Mouse (Mus musculus) urinary bladder, postnatal 14 days (tissue): ENCODE data around the gene Atp10a.
"Not testable (repeated sequence)": the region's sequence is repeated elsewhere in the genome, so short reads cannot be mapped to it uniquely, and the experiment has no call there.

Experiments used
- DNase-seq: peaks from one replicate; pipeline ENCODE4 v3.0.0; 2021; ENCODE audit warnings: low spot score

Gene Atp10a

DNA sequence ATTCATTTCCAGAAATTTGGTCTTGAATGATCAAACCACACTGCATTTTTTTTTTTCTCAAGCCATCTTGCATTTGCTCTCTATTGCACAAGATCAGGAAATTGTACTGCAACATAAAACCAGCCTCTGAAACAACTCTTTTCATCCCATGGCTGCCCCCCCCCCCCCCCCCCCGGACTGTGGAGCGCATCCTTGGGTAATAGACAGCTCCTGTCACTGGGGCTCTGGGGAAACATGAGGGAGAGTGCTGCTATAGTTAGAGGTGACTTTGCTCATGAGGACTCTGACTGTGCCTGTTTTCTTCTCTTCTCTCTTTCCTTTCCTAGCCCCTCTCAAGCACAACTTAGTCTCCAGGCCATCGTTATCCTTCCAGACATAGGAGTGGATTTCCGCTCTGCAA, 131.6 kb downstream of the Atp10a start:
- no peak for DNase-seq

GRCm38 (mm10) chr7:58788424-58789261, 132.7 kb downstream of the Atp10a start:
- no peak for DNase-seq

DNA sequence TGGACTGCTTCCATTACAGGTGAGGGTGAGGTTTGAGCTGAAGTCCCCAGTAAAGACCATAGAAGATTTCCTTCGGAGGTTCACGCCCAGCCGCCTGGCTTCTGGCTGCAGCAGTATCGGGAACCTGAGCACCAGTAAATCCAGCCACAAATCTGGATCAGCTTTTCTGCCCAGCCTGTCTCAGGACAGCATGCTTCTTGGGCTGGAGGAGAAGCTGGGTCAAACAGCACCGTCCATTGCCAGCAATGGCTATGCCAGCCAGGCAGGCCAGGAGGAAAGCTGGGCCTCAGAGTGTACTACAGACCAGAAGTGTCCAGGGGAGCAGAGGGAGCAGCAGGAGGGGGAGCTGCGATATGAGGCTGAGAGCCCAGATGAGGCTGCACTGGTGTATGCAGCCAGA, 141.3 kb downstream of the Atp10a start:
- DNase-seq, result no peak

DNA sequence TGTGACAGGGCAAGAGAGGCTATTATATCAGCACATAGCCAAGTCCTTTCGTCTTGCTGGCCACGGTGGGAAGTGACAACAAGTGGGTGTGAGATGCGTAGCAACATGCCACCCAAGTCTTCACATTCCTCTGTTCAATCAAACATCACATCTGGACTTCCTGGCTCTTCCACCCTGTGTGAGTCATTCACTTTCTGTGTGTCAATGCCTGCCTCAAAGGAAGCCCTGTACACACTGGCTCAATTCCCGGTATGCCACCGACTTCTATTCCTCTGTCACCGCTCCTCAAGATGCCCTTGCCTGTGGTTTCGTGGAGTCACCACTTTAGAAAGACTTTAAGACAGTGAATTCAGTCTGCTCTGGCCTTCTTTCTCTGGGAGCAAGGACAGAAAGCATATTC, 144.9 kb downstream of the Atp10a start:
- DNase-seq, result peak; percentile 28

DNA sequence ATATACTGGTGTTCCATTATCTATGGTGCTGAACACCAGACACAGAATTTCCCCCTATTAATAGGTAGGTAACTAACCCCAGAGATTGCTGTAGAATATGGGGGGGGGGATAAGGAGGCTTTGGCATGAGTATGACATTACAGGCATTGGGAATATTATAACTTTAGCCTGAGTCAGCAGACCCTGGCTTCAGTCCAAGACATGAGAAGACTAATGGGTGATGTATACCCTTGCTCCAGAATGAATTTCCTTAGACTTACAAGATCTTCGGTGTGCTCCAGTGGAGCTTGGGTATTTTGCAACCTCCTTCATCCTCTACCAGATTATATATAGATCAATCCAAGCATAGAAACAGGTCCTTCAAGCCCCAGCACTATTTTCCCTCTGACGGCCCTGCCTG, 145.8 kb downstream of the Atp10a start:
- no peak for DNase-seq

DNA sequence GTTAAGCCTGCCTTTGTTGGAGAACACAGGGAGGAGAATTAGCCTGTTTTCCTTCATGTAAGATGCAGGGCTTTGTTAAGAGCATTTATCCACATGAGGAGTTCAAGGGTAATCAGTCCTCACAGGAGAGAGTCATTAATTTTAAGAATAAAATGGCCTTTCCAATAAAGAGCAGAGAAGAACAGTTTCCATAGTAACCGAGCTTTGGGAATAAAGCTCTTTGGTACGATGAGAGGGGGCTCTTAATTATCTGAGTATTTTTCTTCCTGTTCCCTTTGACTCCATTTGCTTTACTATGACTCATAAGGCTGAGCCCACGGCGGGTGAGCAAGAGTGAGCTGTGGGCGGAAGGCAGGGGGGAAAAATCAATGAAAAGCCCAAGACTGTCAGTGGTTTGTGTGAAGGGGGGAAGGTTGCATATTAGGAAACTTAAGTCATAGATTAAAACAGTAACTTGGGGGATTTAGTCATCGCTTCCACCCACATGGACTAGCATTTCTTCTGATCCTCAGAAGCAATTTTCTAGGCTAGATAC, 166.2 kb downstream of the Atp10a start:
- no peak for DNase-seq

GRCm38 (mm10) chr7:58824686-58825085, 168.7 kb downstream of the Atp10a start:
- no peak for DNase-seq

DNA sequence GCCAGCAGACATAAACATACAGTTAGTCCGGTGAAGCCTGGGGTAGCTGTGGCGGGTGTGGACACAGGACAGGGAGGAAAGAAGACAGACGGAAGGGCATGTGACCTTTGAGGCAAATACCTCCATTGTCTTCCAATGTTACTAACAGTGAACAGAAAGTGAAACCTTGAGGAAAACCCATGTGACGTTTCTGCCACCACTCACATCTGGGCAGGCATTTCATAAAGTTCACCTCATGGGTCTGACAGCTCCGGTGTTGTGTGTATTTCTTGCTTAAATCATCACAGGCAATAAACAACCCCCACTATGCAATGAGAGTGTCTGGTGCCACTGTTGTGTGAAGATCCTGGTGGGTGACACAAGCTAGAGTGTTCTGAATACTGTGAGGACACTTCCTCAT, 173.1 kb downstream of the Atp10a start:
- DNase-seq, result no peak

DNA sequence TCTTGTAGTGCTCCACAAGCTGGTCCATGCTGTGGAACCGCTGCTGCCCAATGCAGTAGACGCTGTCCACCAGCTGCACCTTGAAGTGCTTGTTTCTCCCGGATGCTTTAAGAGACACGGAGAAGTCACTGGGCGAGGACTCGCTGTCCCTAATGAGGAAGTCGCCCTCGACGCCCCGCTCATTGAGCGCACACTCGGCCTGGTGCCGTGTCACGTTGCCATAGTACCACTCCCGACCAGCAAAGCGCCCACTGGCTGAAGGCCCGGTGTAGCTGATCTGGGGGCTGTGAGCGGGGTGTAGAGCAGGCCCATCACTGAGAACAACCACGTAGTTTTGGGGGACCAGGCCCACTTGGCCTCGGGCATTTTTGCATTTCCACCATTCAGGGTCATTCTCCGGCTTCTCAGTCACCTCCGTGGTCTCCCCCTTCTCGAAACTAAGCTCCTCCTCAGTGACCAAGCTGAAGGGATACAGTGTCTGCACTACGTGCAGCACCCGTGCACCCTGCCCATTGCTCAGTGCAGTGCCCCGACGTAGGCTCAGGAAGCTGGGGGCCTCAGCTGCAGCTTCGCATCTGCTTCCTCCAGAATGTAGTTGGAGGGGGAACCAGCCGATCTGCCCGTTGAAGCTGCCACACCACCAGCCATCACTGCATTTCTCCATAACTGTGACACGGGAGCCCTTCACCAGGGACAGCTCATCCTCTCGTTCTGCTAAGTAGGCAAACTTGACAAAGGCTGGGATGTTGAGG, 181.1 kb downstream of the Atp10a start:
- not testable (repeated sequence) for DNase-seq

- DNase-seq, result no peak
These were observed 184.4 kb downstream of the Atp10a start for GRCm38 (mm10) chr7:58840367-58840766.

GRCm38 (mm10) chr7:58841066-58841465, 185.1 kb downstream of the Atp10a start:
- no peak for DNase-seq

DNA sequence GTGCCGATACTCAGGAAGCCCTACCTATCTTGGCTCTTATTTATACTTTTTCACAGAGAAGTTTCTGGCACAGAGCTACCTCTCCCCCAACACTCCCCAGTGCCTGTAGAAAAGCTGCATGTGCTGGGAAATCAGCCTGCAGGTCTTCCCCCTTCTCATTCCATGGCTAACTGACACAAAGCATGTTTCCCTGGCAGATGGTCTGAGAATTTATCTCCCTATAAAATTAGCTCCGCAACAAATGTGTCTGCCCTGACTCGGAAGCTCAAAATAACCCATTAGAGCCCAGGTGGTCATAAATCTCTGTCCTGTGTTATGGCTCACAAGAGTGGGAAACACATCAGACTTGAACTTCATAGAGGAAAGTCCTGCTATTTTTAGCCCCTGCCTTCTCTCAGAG, 186.9 kb downstream of the Atp10a start:
- DNase-seq, result no peak

DNA sequence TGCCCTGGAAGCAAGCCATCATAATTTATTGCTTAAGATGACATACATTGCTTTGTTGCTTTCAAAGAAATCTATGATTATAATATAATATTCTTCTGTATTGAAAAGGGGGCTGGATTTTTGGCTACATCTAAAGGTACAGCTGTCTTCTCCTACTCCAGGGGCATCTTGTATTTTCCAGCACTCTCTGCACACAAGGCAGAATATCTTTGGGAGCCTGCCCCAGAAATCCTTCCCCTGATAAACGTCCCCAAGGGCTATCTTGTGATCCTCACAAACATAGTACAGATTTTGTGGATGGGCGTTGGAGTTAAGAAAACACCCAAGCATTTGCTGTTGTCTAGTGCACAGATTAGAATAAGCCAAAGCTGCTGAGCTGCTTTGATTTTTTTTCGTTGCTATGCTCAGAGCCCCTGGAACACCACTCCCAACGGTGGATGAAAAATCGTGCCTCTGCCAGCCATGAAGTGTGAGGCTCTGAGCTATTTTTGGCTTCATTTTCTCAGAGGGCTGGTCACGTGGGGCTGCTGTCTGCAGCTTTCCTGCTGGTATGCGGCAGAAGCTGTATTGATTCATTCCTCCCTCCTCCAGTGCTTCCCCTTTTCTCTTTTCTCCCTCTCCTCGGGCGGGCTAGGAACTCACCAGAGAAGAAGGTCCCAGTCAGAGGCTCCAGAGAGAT, 187.9 kb downstream of the Atp10a start:
- DNase-seq, result peak; percentile 62

DNA sequence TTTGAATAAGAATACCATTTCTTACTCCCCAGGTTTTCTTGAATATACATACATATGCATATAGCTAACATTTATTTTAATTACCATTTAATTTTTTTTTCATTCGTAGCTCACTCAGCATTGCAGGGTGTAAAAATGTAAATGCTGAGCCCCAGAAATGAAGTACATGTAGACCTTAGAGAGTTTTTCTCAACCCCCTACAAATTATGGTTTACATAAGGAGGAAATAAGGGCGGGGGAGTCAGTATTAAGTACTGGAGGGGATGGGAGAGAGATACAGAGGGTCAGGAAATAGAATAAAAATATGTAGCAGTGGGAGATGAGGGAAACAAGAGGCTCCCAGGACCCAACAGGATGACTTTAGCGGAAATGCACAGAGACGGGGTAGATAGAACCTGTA, 188.5 kb downstream of the Atp10a start:
- DNase-seq, result no peak

- DNase-seq, result no peak
These were observed 203.0 kb downstream of the Atp10a start for GRCm38 (mm10) chr7:58858921-58859320.

DNA sequence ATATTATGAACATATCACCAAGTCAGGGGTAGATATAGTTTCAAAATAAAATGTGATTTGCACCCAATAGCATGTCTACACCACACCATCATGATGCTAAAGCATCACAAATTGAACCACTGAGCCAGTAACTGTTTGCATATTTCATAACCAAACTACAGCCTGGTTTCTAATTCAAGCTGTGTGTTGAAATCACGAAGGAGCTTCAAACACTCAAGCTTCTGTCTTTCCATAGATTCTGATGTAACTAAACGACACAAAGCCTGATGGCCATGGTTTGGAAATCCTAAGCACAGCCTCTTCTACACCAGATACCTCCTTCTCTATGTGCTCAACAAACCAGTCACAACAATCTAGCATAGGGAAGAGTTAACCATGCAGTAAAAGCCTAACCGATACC, 207.2 kb downstream of the Atp10a start:
- DNase-seq, result no peak

DNA sequence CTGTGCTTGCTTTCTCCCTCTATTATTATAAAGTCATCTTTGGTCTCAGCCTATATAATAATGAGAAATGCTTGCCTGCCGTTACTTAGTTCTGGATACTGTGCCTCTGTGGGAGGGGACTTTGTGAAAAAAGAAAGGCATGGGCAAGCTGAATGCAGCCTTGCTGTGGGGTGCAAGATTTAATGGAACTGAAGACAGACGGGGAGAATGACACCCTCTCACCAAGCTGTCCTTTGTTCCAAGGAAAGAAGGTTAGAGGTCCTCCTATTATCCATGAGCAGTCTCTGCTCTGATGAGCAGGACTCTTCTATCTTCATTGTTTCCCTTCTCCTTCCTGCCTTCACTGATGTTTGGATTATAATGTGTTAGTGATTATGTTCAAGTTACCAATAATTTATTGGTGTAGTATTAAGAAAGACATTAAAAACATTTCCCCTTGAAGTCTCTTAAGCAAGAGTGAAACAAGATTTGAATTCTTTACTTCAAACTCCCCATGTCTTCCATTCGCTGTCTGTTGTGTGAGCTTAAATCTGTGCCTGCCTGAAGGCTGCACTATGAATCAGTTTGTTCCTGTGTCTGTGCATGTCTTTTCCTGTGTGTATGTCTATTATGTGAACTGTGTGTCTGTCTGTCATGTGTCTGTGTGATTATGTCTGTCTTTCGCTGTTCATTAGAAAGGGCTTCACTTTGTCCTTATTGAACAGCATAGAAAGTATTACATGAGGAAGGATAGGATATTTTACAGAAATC, 211.1 kb downstream of the Atp10a start:
- DNase-seq, result no peak

DNA sequence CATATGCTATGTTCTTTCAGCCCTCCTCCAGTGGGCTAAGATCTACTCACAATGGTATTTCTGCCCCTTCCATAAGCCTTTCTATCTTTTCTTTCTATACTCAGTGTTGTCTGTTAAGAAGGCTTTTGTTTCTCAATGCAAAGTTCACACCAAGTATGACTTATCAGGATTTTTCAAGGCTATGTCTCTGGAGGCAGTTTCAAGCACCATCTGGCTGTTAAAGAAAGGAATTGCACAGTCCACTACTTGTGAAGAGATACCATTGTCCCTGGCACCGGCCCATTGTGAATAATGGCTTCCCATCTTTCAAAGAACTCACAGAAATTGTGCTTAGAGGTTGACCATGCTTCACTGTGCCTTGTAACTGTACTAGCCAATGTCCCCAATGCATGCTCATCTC, 214.7 kb downstream of the Atp10a start:
- no peak for DNase-seq

- DNase-seq, result no peak
These were observed 217.7 kb downstream of the Atp10a start for GRCm38 (mm10) chr7:58873676-58874075.
